Mouse (Mus musculus) embryo, embryonic 11.5 days (tissue): ENCODE measurements at regions not wholly inside any gene's neighbourhood (a gene's known extent, or its start where the extent isn't known, plus 50 kb on each side); places are given as distances from the start of the nearest gene placed in this dataset.
A peak's percentile ranks its signal among the peaks of the same experiment; 100 is the strongest.

Experiments used
- DNase-seq: peaks from one replicate; pipeline ENCODE4 v3.0.0-alpha.2; 2012; ENCODE audit warnings: low read depth, low spot score

DNA sequence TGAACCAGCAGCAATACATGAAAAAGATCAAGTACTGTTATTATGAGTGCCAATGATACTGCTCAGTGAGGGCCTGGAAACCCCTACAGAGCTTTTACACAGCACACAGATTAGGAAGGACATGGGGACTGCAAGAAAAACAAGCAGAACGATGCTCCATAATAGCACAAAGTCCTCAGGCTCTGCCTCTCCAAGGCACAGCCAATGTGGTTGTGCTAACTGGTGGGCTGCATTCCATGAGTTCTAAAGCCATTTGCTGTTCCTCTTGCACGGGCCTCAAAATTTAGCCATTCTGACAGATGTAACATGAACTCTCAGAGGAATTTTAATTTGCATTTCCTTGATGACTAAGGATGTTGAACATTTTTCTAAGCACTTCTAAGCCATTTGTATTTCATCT, 465.0 kb upstream of the Jag1 start:
- no peak for DNase-seq

DNA sequence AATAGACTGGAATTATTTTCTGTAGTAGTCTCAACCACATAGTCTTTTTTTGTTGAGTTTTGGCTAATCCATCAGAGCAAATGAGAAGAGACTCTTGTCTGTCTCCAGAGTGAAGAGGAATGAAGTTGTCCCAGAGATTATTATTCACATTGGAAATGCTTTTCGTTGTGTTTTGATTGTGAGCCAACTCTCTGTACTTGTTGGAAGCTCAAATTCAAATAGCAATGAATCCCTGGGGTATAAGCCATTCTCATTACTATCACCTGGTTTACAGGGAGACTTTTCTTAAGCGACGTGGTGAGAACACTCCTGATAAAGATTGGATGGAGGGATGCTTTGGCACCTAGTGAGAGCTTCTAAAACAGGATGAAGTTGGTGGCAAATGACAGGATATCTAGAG, 459.3 kb upstream of the Jag1 start:
- no peak for DNase-seq

DNA sequence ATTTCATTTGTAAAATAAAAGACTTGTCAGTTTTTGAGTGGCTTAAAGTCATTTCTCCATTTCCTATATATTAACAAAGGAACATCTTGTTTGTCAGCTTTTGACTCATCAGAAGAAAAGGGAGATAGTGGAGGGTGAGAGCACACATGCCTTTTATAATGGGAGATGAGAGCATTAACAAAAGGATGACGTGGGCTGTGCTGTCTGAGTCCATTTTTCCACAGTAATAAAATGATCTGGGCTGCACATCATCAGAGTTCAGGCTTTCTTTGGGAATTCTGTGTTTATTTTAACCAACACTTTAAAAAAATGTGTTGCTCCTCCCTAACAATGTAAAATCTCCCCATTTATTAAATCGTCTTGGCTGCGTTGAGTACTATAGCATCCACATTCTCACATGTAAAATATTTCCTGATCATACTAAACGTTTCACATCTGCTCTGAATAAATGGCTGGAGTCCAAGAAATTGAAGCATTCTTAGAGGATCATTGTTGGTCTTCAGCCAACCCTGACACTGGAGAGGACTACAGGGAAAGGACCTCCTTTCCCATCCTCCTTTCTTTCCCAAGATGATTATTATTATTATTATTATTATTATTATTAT, 458.5 kb upstream of the Jag1 start:
- no peak for DNase-seq

DNA sequence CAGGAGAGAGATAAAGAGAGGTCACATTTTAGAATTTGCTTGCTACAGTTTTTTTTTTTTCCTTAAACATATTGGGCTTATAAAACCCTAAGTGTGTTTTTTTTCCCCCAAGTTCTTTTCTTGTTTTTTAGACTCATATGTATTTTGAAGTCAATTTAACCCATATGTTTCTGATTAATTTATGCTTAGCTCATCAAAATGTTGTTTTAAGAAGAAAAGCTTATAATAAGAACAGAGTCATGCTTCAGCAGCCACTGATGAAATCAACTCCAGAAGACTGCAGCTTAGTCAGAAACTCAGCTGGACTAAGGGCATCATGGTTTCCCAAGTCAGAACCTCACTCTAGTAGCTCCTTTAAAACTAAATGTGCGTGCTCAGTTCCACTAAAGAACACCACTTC, 454.7 kb upstream of the Jag1 start:
- DNase-seq = no peak

DNA sequence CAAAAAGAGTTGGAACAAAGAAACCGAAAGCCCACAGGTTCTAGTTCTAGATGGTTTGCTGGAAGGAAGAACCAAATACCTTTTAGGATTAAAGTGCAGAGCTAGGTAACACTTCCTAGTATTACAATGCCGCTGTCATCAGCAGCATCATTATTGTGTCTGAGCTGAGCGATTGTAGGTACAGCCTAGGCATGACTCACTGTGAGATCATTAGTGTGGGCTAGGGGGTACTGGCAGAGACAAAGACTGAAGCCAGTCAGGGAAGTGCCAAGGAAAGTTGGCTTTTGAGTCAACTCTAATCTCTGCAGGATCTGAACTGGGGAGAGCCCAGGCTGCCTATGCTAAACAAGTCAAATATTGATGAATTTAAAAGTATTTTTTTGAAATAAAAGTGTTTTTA, 450.2 kb upstream of the Jag1 start:
- DNase-seq = no peak

DNA sequence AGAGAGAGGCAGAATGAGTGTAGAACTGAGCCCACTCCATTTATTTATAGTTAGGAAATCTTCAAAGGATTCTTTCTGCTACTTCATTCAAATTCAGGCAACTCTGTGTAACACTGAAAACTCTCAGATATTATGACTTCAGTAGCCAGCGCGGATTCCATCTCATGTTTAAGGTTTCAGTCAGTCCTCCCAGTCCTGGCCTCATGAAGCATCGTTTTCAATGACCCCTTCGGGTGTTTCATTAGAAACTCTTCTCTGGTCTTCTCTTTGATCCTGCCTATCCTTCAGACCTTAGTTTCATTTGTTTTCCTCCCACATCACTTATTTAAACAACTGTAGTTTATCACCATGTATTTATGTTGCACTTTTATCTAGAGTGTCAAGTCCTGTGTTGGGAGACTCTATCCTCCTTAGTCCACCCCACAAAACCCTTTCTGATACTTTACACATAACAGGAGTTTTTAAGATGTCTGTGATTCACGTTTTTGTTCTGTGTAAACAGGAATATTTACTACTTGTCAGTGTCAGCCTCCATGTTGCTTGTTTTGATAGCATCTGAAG, 447.7 kb upstream of the Jag1 start:
- DNase-seq = no peak

DNA sequence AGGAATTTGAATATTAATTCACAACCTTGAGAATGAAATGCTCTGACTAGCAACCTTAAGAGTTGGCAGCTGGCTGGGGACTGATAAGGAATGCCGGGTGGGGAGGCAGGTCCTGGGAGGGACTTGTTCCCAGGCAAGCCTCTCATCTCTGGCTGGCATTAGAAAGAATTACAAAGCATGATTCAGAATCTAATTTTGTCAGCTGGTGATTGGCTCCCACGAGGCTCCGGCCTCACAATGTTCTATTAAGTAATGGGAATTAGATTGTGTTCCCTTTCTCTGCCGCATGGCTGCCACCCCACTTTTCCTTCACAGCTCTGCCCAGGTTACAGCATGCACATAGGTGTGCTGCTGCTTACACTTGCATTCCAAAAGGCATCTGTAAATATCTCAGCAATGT, 443.9 kb upstream of the Jag1 start:
- DNase-seq = no peak

DNA sequence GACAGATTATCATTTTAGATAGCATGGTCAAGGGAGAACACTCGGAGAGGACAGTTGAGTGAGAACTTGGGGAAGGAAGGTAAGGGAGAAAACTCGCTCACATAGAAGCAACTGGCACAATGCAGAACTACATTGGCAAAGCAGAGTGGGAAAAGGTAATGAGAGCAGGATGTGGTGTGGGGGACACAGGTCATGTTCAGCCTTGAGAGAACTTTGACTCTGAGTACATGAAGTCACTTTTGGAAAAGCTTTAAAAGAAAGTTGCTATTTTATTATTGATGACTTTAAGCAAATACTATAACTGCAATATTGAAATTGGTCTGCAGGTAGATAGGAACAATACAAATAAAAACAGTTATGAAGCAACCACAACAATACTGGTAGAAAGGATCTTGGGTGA, 437.4 kb upstream of the Jag1 start:
- DNase-seq = no peak

DNA sequence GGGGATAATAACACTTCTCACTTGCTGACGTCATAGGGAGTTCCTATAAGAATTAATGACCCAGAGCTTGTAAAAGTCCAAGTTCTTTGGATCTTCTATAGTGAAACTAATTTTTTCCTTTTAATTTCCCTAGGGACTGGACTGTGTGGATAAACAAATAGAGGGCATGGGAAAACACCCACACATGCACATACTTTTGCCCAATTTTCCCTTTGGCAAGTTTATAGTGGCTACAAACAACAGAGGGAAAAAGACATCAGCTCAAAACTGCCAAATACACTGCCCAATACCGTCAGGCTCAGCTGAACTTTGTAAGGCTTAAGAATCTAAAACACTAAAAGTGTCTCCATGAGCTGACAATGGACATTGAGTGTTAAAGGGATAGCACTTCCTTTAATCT, 420.1 kb upstream of the Jag1 start:
- no peak for DNase-seq

DNA sequence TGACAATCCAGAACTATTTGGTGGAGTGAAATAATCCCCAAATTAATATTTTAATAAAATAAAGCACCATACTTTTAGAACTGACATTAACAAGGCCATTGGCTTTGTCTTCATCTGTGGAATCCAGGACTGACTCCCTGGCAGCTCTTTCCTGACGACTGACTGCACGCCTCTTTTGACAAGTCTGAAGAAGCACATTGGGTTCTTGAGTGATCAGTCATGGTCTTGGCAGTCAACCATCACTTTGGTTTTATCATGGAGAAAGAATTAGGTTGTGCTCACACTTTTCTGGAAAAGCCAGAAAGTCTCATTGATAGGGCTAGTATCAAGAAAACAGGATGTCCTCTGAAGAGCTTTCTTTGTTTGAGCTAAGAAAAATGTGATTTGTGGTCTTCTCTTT, 399.8 kb upstream of the Jag1 start:
- DNase-seq = no peak

DNA sequence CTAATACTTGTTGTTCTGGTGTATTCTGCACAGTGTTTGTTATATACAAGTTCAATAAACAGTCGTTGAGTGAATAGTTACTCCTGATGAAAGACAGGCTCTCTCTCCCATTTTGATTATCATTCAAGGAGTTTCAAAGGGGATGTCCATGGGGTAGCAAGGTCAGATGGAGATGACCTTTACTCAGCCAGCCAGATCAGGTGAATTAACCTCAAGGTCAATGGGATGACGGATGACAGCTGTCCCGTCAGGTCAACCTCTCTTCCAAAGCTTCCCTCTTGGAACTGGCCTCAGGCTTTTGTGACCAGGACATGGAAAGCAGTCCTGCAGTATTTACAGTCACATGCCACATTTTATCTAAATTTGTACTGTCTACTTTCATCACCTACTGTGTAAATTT, 398.6 kb upstream of the Jag1 start:
- no peak for DNase-seq

DNA sequence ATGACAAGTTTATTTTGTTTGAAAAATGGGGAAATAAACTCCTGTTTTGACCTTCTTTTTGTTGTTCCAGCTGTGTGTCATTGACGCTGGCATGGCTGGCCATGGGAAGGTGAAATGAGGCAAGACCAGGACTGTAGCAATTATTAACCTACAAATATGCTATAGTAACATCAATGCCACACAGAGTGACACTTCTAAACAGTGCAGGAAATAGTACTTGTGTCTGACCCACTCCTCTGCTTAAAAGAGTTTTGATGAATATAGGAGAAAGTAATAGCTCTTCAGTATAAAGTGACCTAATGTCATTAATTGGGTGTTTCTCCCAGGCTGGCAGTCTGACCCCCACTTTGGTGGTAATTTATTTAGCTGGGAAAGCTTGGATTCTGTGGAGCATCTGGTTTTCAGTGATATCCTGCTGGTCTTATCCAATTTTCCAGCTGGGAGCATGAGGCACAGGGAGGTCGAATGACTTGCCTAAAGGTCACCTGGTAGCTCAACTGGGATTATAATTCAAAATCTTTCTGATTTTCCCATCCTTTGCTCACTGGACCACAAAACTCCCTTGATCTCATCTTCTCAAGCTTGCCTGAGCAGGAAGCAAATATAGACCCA, 397.6 kb upstream of the Jag1 start:
- DNase-seq = no peak

DNA sequence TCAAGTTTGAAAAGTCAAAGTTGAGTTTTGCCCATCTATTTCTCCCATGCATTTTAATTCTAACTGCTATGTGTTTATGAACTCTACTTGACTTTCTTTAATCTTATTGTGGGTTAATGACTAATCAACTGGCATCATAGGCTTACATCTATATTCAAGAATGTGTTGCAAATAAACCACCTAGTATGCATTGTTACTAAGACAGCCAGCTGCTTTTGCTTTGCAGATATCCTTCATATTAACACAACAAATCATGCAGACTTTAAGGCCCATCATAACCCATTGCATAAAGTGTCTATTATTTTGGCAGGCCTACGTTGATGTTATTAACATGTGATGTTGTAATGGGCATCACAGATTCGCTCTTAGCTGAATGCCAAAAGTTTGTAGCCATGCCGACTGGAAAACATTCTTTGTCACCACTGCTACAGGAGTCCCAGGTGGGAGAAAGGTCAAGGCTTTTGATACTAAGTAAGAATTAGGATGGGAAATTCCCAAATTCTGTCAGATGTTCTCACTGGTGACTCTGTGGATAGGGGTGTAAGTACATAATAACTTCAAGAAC, 394.3 kb upstream of the Jag1 start:
- no peak for DNase-seq

DNA sequence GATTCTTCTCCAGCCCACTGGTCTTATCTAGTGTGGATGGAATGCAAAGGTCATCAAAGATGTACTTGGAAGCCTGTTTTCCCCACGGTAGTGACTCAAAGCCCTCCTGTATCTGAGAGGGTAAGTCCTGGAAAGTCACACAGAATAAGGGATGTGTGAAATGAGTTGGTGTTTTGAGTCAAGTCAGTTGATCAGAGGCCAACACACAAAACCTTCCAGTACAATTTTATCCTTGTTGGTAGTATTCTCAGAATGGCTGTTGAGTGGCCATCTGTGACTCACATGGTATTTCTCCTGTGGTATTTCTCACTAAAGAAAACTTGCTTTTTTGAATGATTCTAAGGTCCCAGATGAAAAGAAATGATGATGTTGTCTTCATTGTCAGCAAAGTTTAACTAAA, 384.8 kb upstream of the Jag1 start:
- DNase-seq = no peak

DNA sequence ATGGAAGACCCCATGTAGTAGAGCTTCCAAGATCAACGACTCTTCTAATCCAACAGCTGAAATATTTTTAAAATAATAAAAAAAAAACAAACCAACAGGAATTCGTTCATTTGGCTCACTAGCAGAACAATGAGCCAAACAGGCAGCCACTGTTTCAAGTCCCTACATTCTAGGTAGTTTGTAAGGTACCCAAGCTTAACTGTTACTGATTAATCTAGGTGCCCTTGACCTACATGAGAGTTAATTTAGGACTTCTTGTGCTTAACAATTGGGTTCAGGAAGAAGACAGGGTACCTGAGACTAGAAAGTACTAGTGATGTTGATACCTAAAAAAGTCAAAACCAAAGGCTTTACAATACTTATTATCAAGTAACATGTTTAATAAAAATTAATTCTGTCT, 381.2 kb upstream of the Jag1 start:
- no peak for DNase-seq

DNA sequence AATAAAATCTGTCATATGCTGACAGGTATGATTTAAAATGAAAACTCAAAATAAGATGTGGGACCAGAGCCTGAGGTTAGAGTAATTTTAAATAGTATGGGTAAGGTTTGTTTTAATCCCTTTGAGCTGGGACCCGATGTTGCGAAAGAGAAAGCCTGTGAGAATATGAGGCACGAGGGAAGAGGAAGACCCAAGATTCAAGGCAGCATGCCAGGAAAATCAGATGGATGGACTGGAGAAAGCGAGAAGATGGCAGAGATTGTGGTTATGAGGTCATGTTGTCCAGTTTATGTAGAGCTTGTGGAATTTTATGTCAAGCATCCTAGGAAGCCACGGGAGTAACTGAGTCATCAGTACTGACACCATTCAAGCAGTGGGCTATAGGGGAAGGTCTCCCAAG, 377.2 kb upstream of the Jag1 start:
- no peak for DNase-seq

DNA sequence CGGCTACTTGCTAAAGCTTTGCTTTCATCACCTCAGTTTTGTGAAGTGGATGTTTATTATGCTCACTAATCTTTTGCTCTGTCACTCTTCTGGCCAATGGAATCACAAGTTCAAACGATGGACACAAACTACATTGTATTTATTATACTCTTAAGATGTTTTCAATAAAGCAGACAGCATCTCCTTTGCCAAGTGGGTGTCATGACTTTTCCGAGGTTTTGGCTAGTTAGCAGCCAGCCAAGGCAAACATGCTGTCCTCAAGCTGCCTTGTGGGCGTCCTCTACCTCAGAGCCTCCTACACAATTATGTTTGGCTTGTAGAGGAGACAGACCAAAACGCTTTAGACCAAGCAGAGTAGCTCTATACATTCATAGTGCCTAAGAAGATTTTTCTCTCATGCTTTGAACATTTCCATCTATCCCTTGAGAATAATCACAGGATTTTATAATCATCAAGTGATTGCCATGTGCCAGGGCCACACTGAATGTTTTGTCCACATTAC, 372.8 kb upstream of the Jag1 start:
- DNase-seq = no peak

DNA sequence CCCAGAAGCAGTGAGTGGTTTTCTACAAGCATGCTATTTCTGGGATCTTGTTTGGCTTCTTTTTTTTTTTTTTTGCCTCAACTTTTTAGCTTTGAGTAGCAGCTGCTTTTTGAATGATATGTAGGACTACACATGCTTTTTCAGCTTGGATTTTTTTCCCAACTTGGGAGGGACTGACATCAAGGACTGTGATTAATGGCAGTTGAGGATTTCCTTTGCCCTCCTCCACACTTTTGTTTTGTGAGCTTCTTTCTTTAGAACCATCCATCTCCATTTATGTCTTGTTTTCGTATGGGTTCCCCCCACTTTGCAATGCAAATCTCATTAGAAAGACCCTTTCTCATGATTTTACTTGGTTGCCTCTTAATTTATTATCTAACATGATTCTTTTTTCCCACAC, 352.3 kb upstream of the Jag1 start:
- peak; percentile 17 for DNase-seq

DNA sequence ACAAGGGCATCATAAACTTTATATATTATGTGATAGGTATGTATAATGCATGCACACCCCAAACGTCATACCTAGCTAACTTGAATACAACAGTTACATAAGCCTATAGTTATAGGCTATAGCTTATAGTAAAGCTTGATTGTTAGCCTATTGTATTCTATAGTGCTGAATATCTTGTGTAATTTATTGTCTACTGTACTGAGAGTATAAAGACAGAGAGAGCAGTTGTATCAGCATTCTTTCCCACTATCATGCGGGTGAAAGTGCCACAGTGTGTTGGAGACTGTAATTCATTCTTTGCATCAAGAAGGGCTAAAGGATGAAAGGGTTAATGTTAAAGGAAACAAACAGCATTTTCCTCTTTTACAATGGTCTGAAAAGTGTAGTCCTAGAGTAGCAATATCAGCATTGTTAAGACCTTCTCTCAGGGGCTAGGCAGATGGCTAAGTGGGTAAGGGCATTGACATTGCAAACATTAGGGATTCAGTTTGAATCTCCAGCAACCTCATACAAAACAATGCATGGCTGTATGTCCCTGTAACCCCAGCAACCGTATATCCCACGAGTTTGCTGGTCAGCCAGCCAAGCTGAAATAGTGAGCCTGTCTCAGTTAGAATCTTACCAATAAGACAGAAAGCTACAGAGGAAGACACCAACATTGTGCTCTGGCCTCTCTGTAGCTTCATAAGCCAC, 340.8 kb upstream of the Jag1 start:
- DNase-seq = no peak

DNA sequence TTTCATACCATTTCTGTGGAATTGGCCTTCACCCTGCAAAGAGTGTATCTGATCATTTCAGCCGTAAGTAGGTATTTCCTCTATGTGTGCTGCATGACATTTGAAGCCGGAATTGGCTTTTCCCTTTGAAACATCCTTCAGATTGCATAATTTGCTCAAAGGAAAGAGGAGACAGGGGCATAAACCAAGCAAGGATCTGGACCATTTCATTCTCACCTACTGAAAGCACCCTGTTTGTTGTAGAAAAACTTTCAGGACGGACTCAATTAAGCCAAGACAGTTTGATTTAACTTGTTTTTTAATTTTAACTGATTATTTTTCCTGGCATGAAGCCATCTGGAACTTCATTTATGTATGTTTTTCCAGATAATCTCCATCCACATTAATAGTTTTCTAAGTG, 340.0 kb upstream of the Jag1 start:
- no peak for DNase-seq

DNA sequence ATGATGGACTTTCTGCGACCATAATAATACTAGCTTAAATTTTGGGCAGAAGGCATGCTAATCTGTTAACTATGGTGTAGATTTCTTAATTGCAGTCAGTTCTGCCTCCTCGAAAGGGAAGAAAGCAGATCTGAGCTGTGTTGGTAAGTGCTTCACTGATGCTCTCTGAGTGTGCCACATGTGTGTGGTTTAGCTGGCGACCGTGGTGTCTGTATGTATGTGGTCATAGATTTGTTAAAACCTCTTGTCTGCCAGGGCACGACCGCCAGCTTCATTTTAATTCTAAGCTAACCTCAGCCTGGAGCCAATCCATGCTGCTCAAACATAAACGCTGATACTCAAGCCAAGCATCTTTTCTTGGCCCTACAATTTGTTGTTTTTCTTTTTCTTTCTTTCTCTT, 330.5 kb upstream of the Jag1 start:
- no peak for DNase-seq

DNA sequence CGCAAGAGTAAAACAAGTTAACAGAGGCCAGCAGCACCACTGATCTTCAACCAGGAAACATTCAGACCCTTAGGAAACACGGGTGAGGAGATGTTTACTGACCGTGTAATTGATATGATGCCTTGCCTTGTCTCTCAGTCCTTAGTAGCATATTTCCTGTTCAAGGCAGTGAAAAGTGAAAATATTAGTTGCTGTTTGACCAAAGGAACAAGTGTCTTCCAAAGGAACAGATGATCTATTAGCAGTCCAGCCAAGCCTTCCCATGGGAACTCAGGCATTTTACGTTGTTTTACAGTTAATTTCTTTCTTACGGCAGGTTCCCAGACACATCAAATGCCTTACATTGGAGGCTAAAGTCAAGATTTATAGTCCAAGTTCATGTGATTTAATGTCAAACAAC, 321.3 kb upstream of the Jag1 start:
- DNase-seq = no peak

DNA sequence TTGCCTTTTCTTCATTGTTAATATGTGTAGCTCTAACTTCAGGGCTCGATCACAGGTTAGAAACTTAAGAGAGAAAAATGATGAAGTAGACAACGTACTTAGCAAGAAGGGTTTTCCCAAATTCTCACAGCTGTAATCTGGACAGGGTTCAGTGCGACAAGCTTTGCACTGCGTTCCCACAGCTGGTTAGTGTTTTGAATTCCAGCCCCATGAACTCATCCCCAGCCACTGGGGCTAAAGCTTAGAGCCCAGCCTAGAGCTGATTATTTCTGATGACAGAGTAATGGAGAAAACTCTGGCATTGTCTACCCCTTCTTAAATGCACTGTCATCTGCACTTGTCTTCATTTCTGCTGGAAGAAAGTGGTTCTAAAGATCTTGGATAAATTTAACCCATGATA, 319.7 kb upstream of the Jag1 start:
- DNase-seq = no peak
